Mouse (Mus musculus) midbrain, embryonic 11.5 days (tissue): ENCODE data around the gene Cltc. TPM values are rescaled to one million over a fixed set of nuclear protein-coding genes. Genes with fewer than 3 reads are reported as not detected.
A peak's percentile ranks its signal among the peaks of the same experiment; 100 is the strongest.

Source experiments
- ATAC-seq: fragments of 200-750 bp; cut with Nextera tagmentation; 2 replicates; pipeline ENCODE4 v1.8.0; 2017; ENCODE audit warnings: moderate TSS enrichment, moderate library complexity; ENCODE audit not compliant: low FRiP score
- DNase-seq: peaks from one replicate; pipeline ENCODE4 v3.0.0; 2015; ENCODE audit warnings: low spot score; ENCODE audit errors: missing footprints
- H3K27ac ChIP-seq: fragments of 300-500 bp; sonication (generic); 2 replicates; pipeline ENCODE4 v1.5.1; 2014; ENCODE audit warnings: low read depth, low read length
- H3K27me3 ChIP-seq: fragments of 300-500 bp; sonication (generic); 2 replicates; pipeline ENCODE4 v1.6.1; 2014; ENCODE audit warnings: mild to moderate bottlenecking, low read length, moderate library complexity, mixed read lengths; ENCODE audit not compliant: control insufficient read depth, insufficient read depth
- H3K36me3 ChIP-seq: fragments of 300-500 bp; sonication (generic); 2 replicates; pipeline ENCODE4 v1.6.1; 2014; ENCODE audit warnings: mild to moderate bottlenecking, low read length, moderate library complexity, mixed read lengths; ENCODE audit not compliant: control insufficient read depth, insufficient read depth
- H3K4me1 ChIP-seq: fragments of 300-500 bp; sonication (generic); 2 replicates; pipeline ENCODE4 v1.6.1; 2014; ENCODE audit warnings: low read length; ENCODE audit not compliant: control insufficient read depth, insufficient read depth
- H3K4me2 ChIP-seq: fragments of 300-500 bp; sonication (generic); 2 replicates; pipeline ENCODE4 v1.6.1; 2014; ENCODE audit warnings: mild to moderate bottlenecking, moderate library complexity
- H3K4me3 ChIP-seq: fragments of 300-500 bp; sonication (generic); 2 replicates; pipeline ENCODE4 v1.5.1; 2014; ENCODE audit warnings: low read depth, low read length
- H3K9ac ChIP-seq: fragments of 300-500 bp; sonication (generic); 2 replicates; pipeline ENCODE4 v1.6.1; 2014; ENCODE audit warnings: low read length
- H3K9me3 ChIP-seq: fragments of 300-500 bp; sonication (generic); 2 replicates; pipeline ENCODE4 v1.6.1; 2016; ENCODE audit warnings: low read length; ENCODE audit not compliant: control insufficient read depth
- WGBS: fragments of 180-500 bp; shearing (Covaris S2); extraction: QIAGEN DNeasy Blood & Tissue Kit; methylation state at CpG from one replicate; pipeline ENCODE4 v1.1.7; 2014; 5-methylcytosine and 5-hydroxymethylcytosine counted together
- polyA plus RNA-seq: library from polyadenylated mRNA; unstranded; fragments of >200 nt; fragmentation: Nextera tagmentation; extraction: Ambion mirVana; gene quantifications from 2 replicates; pipeline ENCODE4 v1.2.1, GENCODE M21; 2014

Gene Cltc
- polyA plus RNA-seq, 1 experiment from 2014 or later = 173 TPM

GRCm38 (mm10) chr11:86759886-86760285, 2.5 kb upstream of the Cltc start:
- H3K4me1 ChIP-seq = peaks cover 15% of the 10 kb centered on the region
- no peaks in the 10 kb centered on the region for H3K27me3 ChIP-seq
- no peak overlapping the region for H3K9ac ChIP-seq
- ATAC-seq = no peak
- no peak for DNase-seq
- 90% methylated on average over 2 of the region's 2 CpGs for WGBS
- no peaks in the 10 kb centered on the region for H3K9me3 ChIP-seq
- no peak overlapping the region for H3K4me3 ChIP-seq
- H3K36me3 ChIP-seq = no peaks in the 10 kb centered on the region
- no peak overlapping the region for H3K27ac ChIP-seq
- H3K4me2 ChIP-seq = no peak overlapping the region

GRCm38 (mm10) chr11:86759226-86759625, 1.9 kb upstream of the Cltc start:
- Histone ChIP-seq H3K27me3 (no peaks in the 10 kb centered on the region), H3K4me1 (peaks cover 15% of the 10 kb centered on the region), H3K9me3 (no peaks in the 10 kb centered on the region), H3K27ac (no peak overlapping the region), H3K9ac (no peak overlapping the region), H3K36me3 (no peaks in the 10 kb centered on the region), H3K4me2 (no peak overlapping the region), H3K4me3 (no peak overlapping the region)
- 80% methylated on average over 1 of the region's 1 CpGs for WGBS
- DNase-seq = no peak
- ATAC-seq = no peak

GRCm38 (mm10) chr11:86758559-86758958, 1.2 kb upstream of the Cltc start:
- H3K4me3 ChIP-seq = peak overlapping the region; percentile 98
- no peak for ATAC-seq
- WGBS = 41% methylated on average over 6 of the region's 6 CpGs

GRCm38 (mm10) chr11:86757142-86757479, 254 bp downstream of the Cltc start:
- H3K4me1 ChIP-seq = peaks cover 15% of the 10 kb centered on the region
- no peaks in the 10 kb centered on the region for H3K9me3 ChIP-seq
- WGBS = under 1% methylated on average over 18 of the region's 18 CpGs
- H3K36me3 ChIP-seq = no peaks in the 10 kb centered on the region
- H3K27me3 ChIP-seq = no peaks in the 10 kb centered on the region
- H3K9ac ChIP-seq = peak overlapping the region; percentile 94
- peak overlapping the region; percentile 78 for H3K4me2 ChIP-seq
- no peak for DNase-seq
- H3K27ac ChIP-seq = peak overlapping the region; percentile 95
- peak overlapping the region; percentile 98 for H3K4me3 ChIP-seq
- no peak; the same call in 1 of the 2 replicates for ATAC-seq

More at GRCm38 (mm10) chr11:86758559-86758958, 1.2 kb upstream of the Cltc start:
- Histone ChIP-seq H3K27ac (peak overlapping the region; percentile 95), H3K4me1 (peaks cover 15% of the 10 kb centered on the region), H3K9ac (peak overlapping the region; percentile 94), H3K4me2 (peak overlapping the region; percentile 79), H3K27me3 (no peaks in the 10 kb centered on the region), H3K9me3 (no peaks in the 10 kb centered on the region), H3K36me3 (no peaks in the 10 kb centered on the region)
- peak; percentile 86 for DNase-seq

GRCm38 (mm10) chr11:86756156-86757141, 916 bp downstream of the Cltc start:
- Histone ChIP-seq H3K9me3 (no peaks in the 10 kb centered on the region), H3K27ac (peak overlapping the region; percentile 95), H3K27me3 (no peaks in the 10 kb centered on the region), H3K9ac (peak overlapping the region; percentile 94), H3K4me2 (peak overlapping the region; percentile 78), H3K4me3 (peak overlapping the region; percentile 98), H3K36me3 (no peaks in the 10 kb centered on the region), H3K4me1 (peaks cover 15% of the 10 kb centered on the region)
- ATAC-seq (peak; percentile 16; the same call in 1 of the 2 replicates), DNase-seq (peak; percentile 93)
- 7% methylated on average over 31 of the region's 31 CpGs for WGBS

- no peak overlapping the region for H3K4me2 ChIP-seq
- H3K27me3 ChIP-seq = no peaks in the 10 kb centered on the region
- H3K9me3 ChIP-seq = no peaks in the 10 kb centered on the region
- H3K4me3 ChIP-seq = no peak overlapping the region
- no peak for ATAC-seq
- peaks cover 11% of the 10 kb centered on the region for H3K4me1 ChIP-seq
- no peak overlapping the region for H3K9ac ChIP-seq
- H3K27ac ChIP-seq = no peak overlapping the region
- no peak for DNase-seq
- H3K36me3 ChIP-seq = no peaks in the 10 kb centered on the region
Observed at GRCm38 (mm10) chr11:86752404-86752803, 5.0 kb downstream of the Cltc start.

- WGBS = 97% methylated on average over 1 of the region's 1 CpGs
- no peaks in the 10 kb centered on the region for H3K27me3 ChIP-seq
- no peak for ATAC-seq
Observed at GRCm38 (mm10) chr11:86751010-86751409, 6.4 kb downstream of the Cltc start.

GRCm38 (mm10) chr11:86749776-86750423, 7.5 kb downstream of the Cltc start:
- no peak overlapping the region for H3K27ac ChIP-seq
- no peaks in the 10 kb centered on the region for H3K9me3 ChIP-seq
- 93% methylated on average over 3 of the region's 3 CpGs for WGBS
- no peaks in the 10 kb centered on the region for H3K4me1 ChIP-seq
- H3K9ac ChIP-seq = no peak overlapping the region
- ATAC-seq (no peak), DNase-seq (no peak)
- no peak overlapping the region for H3K4me2 ChIP-seq
- H3K27me3 ChIP-seq = no peaks in the 10 kb centered on the region
- no peak overlapping the region for H3K4me3 ChIP-seq
- H3K36me3 ChIP-seq = no peaks in the 10 kb centered on the region

More at GRCm38 (mm10) chr11:86751010-86751409, 6.4 kb downstream of the Cltc start:
- H3K4me2 ChIP-seq = no peak overlapping the region
- no peak overlapping the region for H3K4me3 ChIP-seq
- H3K27ac ChIP-seq = no peak overlapping the region
- H3K36me3 ChIP-seq = no peaks in the 10 kb centered on the region
- peaks cover 7% of the 10 kb centered on the region for H3K4me1 ChIP-seq
- no peak for DNase-seq
- no peaks in the 10 kb centered on the region for H3K9me3 ChIP-seq
- no peak overlapping the region for H3K9ac ChIP-seq
